Mouse (Mus musculus) forelimb bud, embryonic 11.5 days (tissue): ENCODE data around the gene Traf5.
A peak's percentile ranks its signal among the peaks of the same experiment; 100 is the strongest.

Experiments
- DNase-seq: peaks from one replicate; pipeline ENCODE4 v3.0.0-alpha.2; 2012; ENCODE audit warnings: low read depth, low spot score

Gene Traf5

GRCm38 (mm10) chr1:192091806-192092772, at the start of gene Traf5:
Gene Traf5 (minus strand): TSS chr1:192092559.
- peak; percentile 85 for DNase-seq

- DNase-seq = no peak
Measured at GRCm38 (mm10) chr1:192140313-192140712, 48.0 kb upstream of the Traf5 start.

- DNase-seq = peak; percentile 38
Measured at GRCm38 (mm10) chr1:192137926-192138910, 45.9 kb upstream of the Traf5 start, which contains the start of gene Rcor3. Gene Rcor3 (minus strand): TSS chr1:192138062.

DNA sequence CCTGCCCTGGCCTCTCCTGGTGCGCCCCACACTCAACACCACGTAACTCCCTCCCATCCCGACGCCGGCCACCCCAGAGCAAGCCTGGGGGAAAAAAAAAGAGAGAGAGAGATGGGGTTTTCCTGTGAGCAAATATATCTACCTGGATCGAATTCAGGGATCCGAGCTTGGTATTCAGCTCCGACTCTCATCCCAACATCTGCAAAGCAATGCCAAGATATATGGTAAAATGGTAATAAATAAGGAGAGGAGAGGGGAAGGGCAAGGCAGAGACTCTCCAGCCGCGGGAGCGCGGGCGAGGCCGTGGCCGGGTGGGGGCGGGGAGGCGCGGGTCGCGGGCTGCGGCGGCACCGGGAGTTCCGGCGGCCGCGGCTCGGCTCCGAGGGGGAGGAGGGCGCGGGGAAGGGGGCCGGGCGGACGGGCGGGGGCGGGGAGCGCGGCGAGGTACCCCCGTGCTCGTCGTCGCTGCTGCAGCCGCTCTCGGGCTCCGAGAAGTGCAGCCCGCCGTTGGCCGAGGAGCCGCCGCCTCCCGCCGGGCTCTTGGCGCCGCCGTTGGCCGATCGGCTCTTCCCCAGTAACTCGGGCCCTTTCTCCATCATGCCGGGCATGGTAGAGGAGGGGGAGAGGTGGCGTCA, 45.0 kb upstream of the Traf5 start:
- DNase-seq = peak; percentile 41

DNA sequence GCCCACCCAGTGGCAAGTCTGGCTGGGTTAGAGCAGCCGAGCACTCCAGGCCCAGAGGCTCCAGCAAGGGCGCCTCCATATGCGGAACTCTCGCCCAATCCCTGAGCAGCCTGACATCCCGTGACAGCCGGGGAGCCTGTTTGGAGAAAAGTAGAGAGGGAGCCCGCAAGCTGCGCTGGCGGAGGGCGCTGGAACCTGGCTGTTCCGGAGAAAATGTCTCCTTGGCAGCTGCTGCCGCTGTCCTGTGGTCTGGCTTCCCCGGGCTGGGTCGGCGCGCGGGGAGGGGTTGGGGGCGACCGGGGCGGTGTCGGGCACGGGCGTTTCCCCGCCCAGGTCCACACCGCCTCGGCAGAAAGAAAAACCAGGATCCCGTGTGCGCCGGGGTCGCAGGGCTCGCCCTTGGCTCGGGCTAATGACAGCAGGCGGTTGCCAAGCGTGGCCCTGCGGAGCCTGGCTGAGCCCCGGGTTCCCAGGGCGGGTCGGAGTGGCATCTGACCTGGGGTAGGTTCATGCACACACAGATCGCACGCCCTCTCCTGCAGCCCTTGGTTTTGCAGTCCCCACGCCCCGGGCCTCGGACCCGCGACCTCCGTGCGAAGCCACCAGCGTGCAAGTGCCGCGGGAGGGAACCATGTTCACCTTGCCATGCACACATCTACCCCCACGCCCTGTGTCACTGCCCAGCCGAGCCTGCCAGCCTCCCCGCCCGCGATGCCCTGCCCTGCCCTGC, 44.4 kb upstream of the Traf5 start:
- DNase-seq = peak; percentile 86

DNA sequence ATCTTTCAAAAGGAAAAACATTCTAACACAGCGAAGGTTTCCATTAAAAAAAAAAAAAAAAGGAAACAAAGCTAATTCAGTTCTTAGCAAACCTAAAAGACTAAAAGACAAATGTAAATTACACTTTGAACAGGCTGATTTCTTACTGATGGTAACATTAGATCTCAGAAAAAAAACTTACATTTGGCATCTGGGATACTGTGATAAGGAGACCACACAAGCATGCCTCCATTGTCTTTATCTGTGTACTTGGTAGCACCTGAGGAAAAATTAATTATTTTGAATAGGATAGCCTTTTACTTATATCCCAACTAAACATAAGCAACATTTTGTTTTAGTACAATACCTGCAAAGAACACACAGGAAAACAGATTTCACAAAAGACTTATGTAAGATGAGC, 37.8 kb upstream of the Traf5 start:
- DNase-seq = no peak

DNA sequence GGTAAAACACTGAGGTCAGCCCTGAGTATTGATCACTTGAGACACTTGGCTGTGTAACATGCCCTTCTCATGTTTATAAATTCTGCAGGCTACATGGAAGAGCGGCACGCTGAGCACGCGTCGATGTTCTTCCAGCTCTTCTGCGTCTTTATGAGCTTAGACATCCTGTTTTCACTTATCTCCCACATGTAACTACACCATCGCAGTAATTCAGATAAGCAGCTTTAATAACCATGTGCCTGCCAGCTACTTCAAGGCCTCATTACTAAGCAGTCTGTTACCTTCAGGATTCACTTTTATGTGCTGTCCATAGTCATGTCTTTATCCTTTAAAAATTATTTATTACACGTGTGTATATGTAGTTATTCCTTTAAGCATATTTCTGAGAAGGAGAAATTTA, 36.0 kb upstream of the Traf5 start:
- no peak for DNase-seq

DNA sequence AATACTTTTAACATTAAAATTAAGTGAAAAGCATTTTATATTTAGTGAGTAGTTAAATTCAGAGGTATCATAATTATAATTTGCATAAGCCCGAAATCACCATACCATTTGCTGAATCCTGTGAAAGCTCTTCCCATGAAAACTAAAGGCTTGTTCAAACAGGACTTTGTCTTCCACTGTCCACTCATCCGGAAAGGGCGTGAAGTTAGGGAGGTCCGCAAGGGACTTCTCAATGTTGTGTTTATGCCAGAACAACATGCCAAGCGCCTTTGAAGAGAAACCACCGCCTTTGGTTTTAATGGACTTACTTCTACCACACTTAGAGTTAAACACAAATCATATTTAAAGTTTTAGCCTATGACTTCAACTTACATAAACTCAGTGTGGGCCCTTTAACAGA, 33.4 kb upstream of the Traf5 start:
- no peak for DNase-seq

DNA sequence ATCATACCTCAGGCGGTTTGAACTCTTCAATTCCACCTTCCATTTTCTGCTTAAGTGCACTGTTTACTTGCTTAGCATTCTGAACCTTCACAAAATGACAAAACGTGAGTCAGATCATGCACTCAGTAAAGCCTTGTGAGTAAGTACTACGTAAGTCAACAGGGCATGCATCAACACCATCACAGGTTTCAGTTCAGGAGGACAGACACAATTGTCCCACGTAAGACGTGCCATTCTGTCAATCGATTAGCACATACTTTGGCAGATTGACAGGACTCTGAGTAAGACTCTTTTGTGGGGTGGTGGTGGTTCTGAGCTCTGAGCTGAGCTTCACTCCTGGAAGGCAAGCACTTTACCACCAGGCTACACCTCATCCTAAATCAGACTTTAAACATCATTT, 23.9 kb upstream of the Traf5 start:
- no peak for DNase-seq

DNA sequence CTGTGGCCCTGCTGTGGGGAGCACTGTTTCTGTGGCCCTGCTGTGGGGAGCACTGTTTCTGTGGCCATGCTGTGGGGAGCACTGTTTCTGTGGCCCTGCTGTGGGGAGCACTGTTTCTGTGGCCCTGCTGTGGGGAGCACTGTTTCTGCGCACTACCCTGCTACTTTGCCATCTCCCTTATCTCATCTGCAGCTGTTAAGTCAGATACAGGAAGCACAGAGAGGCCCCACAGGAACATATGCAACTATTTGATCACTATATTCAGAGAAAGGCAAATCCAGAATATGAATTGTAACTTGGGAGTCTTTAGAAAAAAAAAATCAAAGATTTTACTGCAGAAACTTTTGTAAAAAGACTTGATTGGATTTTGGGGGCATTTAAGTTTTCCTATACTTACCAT, 23.0 kb upstream of the Traf5 start:
- DNase-seq = no peak

DNA sequence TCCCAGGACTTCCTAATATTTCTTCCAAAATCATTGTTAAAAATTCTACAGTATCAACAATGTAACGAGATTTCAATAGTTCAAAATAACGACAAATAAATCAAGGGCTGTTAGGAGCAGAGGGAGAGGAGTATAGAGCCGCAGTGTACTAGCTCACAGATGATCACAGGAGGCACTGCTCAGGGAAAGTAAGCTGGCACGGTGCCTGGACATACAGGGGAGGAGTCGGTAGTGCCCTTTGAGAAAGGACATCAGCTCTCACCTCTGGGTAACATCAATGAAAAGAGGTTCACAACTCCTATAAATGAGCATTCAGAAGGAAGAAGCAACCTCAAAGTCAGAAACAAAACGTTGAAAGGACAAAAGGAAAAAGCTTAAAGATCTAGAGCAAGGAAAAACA, 16.8 kb upstream of the Traf5 start:
- no peak for DNase-seq

- peak; percentile 9 for DNase-seq
Measured at GRCm38 (mm10) chr1:192107352-192107751, 15.0 kb upstream of the Traf5 start.

DNA sequence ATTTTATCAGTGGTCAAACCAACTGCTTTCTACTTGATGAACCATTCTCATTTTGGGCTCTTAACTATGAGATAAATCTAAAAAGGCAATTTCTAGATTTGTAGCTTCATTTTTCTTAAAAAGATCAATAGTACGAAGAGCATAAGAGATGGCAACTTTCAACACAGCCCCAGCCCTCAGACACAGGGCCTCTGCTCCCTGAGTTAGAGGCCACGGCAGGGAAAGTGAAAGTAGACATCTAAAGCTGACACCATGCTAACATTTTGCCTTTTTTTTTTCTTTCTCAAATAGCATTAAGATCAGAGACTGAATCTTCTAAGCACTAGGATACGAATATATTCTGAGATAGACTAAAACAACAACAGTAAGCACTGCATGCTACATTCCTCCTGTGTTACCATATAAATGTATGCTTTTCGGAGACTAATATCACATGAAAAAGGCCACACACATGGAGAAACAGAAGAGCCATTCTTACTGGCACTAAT, 13.6 kb upstream of the Traf5 start:
- DNase-seq = no peak

DNA sequence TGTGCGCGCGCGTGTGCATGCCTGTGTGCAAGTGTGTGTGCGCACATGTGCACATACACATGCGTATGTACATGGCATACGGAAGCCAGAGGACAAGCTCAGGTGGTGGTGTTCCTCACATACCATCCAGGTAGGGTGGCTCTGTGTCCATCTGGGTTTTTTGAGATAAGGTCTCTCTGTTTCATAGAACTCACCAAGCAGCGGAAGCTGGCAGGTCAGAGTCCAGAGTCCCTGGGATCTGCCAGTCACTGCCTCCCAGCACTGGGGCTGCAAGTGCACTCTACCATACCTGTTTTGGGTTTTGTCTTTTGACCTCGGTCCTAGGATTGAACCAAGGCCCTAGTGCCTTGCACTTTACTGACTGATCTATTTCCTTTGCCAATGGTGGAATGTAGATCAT, 11.7 kb upstream of the Traf5 start:
- DNase-seq = no peak

- DNase-seq = no peak
Measured at GRCm38 (mm10) chr1:192103176-192103575, 10.8 kb upstream of the Traf5 start.

- no peak for DNase-seq
Measured at GRCm38 (mm10) chr1:192101359-192101758, 9.0 kb upstream of the Traf5 start.

- no peak for DNase-seq
Measured at GRCm38 (mm10) chr1:192100742-192101141, 8.4 kb upstream of the Traf5 start.

DNA sequence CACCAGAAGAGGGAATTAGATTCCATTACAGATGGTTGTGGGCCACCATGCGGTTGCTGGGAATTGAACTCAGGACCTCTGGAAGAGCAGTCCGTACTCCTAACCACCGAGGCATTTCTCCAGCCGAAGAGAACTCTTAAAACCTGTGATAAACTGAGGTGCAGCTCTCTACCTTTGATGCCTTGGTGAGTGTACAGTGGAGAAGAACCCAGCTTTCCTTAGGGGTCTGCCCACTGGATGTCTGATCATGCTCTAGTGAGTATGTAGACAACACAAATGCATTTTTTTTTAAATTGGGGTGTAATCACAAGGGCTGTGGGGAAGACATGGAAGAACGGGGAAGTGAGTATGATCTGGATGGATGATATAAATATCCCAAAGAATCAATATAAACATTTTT, 3.3 kb upstream of the Traf5 start:
- no peak for DNase-seq

DNA sequence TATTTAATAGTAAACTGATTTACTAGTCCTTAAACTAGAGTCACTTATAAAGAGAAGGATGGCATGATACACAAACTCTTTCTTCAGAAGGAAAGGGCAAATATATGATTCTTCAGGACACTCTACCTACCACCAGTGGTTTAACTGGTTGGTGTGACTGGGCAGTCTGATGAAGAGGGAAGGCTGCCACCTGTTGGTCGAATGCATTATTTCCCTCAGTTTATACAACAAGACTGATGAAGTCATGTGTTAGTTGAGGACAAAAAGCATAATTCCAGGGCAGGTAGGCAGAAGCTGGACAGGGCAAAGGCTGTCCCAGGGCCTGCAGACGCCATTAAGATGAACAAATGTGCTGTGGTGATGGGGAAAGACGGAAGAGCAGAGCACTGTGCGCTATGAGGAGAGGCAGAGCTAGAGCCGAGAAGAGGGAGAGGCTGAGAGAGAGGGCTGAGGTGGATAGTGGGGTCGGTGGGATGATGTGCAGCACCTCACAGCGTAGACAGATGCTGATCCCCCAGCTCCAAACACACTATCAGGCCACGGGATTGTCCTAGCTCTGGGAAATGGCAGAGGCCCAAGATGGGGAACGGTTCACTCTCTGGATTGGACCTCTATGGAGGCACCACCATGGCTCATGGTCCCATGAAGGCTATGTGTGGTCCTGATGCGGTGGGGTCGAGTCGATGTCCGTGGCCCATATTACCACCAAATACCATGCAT, 2.3 kb upstream of the Traf5 start:
- peak; percentile 76 for DNase-seq
